Mouse (Mus musculus): ENCODE data around the gene Scimp. TPM values are rescaled to one million over a fixed set of nuclear protein-coding genes. Genes with fewer than 3 reads are reported as not detected.

The Scimp gene
- total and polyA plus RNA-seq, 3 experiments = 0.21 to 0.79 (median 0.30) TPM

DNA sequence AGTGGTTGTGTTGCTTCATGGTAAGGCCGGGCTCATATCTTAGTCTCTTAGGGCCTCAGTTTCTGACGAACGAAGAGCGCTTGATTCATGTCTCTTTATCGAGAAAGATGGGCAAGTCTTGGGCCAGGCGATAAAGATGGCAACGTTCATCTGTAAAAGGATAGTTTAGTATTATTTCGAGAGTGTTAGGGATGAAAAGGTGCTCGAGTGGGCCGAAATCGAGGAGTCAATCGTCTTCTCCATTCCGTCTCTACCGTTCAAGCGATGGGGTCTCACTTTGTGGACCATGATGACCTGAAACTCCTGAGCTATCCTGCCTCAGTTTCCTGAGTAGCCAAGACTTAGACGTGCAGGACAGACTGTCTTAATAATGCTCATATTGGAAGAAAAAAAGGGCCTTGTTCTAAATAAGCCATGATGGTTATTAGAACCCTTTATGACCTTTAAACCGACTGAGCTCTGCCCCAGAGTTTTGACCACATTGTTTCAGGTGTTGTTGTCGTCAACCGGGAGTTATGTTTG is 33.1 kb upstream of the Scimp start (continued):
- TF ChIP-seq SIN3A (IDR thresholded peaks at IDR 0.05; ENCODE audit: low read length) (no peak), ELF1 (IDR thresholded peaks at IDR 0.05; ENCODE audit: low read depth, low read length) (no peak)

DNA sequence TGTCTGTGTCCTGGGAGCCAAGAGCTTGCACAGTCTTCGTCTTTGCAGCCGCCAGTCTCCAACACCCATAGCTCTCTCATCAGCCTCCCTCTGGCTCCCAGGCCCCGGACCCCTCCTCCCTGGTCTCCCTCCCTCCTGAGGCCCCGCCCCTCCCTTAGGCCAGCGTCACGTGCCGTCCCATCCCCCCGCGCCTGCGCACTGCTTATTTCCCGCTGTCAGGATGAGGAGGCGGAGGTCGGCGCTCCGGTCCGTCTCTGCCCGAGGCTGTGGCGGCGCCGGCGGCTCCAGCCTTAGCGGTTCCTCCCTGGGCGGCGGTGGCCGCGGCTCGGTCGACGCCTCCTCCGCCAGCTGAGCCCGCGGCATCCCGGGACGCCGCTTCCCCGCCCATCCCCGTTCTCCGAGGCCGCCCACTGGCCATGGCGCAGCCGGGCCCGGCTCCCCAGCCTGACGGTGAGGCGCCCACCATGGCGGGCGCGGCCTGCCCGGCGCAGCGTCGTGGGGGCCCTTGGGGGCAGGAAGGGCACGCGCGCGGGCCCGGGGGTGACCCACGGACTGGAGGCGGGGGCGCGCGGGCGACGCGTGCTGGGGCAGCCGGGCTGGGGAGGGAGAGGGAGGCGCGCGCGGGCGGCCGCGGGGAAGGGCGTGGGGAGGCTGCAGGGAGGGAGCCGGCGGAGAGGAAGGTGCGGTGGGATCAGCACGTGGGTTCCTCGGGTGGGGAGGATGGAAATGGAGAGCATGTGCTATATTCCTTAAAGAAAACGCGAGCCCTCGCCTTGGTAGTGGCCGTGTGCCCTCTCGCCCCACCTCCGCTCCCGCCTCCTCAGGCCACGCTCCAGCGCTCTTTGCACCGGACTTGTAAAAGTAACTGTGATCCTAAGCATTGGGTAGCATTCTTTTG is 32.4 kb upstream of the Scimp start, which contains the start of gene Rabep1:
TSS of gene Rabep1 (plus strand) at position 220 of the 898 bp plus-strand sequence.
- DNase-seq (ENCODE audit: extremely low read depth) = peak; percentile 95
- peak within 1 kb of the TSS; percentile 66 to 86 (median 82) for H3K4me3 ChIP-seq (replicated peaks in 1 of 3; ENCODE audit: low read depth in 2 of 3, low read length in 2 of 3, poor library complexity in 1 of 3)
- H3K4me2 ChIP-seq (ENCODE audit: insufficient read depth, low read depth, poor library complexity, severe bottlenecking) = peak within 1 kb of the TSS; percentile 95
- H3K9ac ChIP-seq (ENCODE audit: insufficient read depth, low read depth) = peak within 1 kb of the TSS; percentile 74
- no peaks in the 10 kb centered on the region for H3K36me3 ChIP-seq (replicated peaks in 1 of 2; ENCODE audit: control insufficient read depth in 1 of 2, insufficient read depth in 1 of 2, low read length in 1 of 2)
- H3K27ac ChIP-seq (ENCODE audit: insufficient read depth, low read depth) = peak within 1 kb of the TSS; percentile 10; the same call in 1 of the 2 replicates
- dilution Hi-C loops (cut with MboI; ENCODE audit: extremely low pct_ligation_motif_present, extremely low pct_unique_long_range_greater_than_20kb, low sequenced_read_pairs) (no loop called here), in situ Hi-C loops (cut with MboI; ENCODE audit: low pct_ligation_motif_present, low pct_unique_long_range_greater_than_20kb, low sequenced_read_pairs) (no loop called here)
- H3K4me1 ChIP-seq (ENCODE audit: control insufficient read depth in 1 of 2, insufficient read depth in 2 of 2) = peaks cover 3 to 44% of the 10 kb centered on the region in 2 experiments
- H3K79me2 ChIP-seq (replicated peaks; ENCODE audit: control insufficient read depth, extremely low read depth, insufficient read depth, poor library complexity, severe bottlenecking) = peaks cover 23% of the 10 kb centered on the region
- peaks cover 7% of the 10 kb centered on the region for H3K27me3 ChIP-seq (replicated peaks)
- H3K9me3 ChIP-seq (replicated peaks; ENCODE audit: low read length) = no peaks in the 10 kb centered on the region
- TF ChIP-seq HCFC1 (IDR thresholded peaks at IDR 0.05; ENCODE audit: low read depth, low read length) (peak; percentile 70), ZC3H11A (IDR thresholded peaks at IDR 0.05; ENCODE audit: low read depth, low read length) (no peak), NRF1 (IDR thresholded peaks at IDR 0.05; ENCODE audit: low read depth, low read length) (peak; percentile 98), ELF1 (IDR thresholded peaks at IDR 0.05; ENCODE audit: low read depth, low read length) (peak; percentile 67), NELFE (IDR thresholded peaks at IDR 0.05; ENCODE audit: low read depth, low read length) (peak; percentile 80), TCF12 (IDR thresholded peaks at IDR 0.05; ENCODE audit: low read depth, low read length) (peak; percentile 98), MAZ (IDR thresholded peaks at IDR 0.05; ENCODE audit: low read depth, low read length) (peak; percentile 99), USF2 (conservative IDR thresholded peaks at IDR 0.05; ENCODE audit: low read depth, low read length) (peak; percentile 88), POLR2AphosphoS2 (IDR thresholded peaks at IDR 0.05; ENCODE audit: low read depth, low read length) (peak; percentile 62; the same call in 1 of the 2 replicates), BHLHE40 (IDR thresholded peaks at IDR 0.05; ENCODE audit: low read depth, low read length) (peak; percentile 100), RAD21 (IDR thresholded peaks at IDR 0.05; ENCODE audit: low read depth, low read length) (no peak), RCOR1 (conservative IDR thresholded peaks at IDR 0.05; ENCODE audit: low read depth, low read length) (peak; percentile 12; the same call in 1 of the 2 replicates), MYC (IDR thresholded peaks at IDR 0.05; ENCODE audit: low read depth, low read length) (peak; percentile 74), EP300 (IDR thresholded peaks at IDR 0.05; ENCODE audit: low read length) (no peak), TBP (conservative IDR thresholded peaks at IDR 0.05; ENCODE audit: low read depth, low read length) (0 out of 2 replicates have a peak, but pooled peaks have one; percentile 23), MAFK (IDR thresholded peaks at IDR 0.05; ENCODE audit: insufficient replicate concordance, low read length) (no peak), PAX5 (IDR thresholded peaks at IDR 0.05; ENCODE audit: low read length) (no peak), MXI1 (IDR thresholded peaks at IDR 0.05; ENCODE audit: low read depth, low read length) (peak; percentile 73), SIN3A (IDR thresholded peaks at IDR 0.05; ENCODE audit: low read length) (peak; percentile 85), ETS1 (conservative IDR thresholded peaks at IDR 0.05; ENCODE audit: low read depth, low read length) (0 out of 2 replicates have a peak, but pooled peaks have one; percentile 29), ZKSCAN1 (IDR thresholded peaks at IDR 0.05; ENCODE audit: borderline replicate concordance, low read depth, low read length) (no peak), CHD2 (IDR thresholded peaks at IDR 0.05; ENCODE audit: low read length) (peak; percentile 75; the same call in 1 of the 2 replicates), CHD1 (IDR thresholded peaks at IDR 0.05; ENCODE audit: low read depth, low read length) (no peak; the same call in 1 of the 2 replicates), IRF4 (IDR thresholded peaks at IDR 0.05; ENCODE audit: low read depth, low read length) (peak; percentile 53; the same call in 1 of the 2 replicates), KAT2A (IDR thresholded peaks at IDR 0.05; ENCODE audit: insufficient replicate concordance, low read length) (peak; percentile 48; the same call in 1 of the 2 replicates), ZNF384 (IDR thresholded peaks at IDR 0.05; ENCODE audit: low read depth, low read length) (no peak), USF1 (IDR thresholded peaks at IDR 0.05; ENCODE audit: low read depth, low read length) (peak; percentile 98), CTCF (conservative IDR thresholded peaks at IDR 0.05 in 1 of 2, IDR thresholded peaks at IDR 0.05 in 1 of 2; ENCODE audit: low read depth in 2 of 2, low read length in 2 of 2) (no peak), E2F4 (IDR thresholded peaks at IDR 0.05; ENCODE audit: insufficient replicate concordance, low read depth, low read length) (no peak), JUND (conservative IDR thresholded peaks at IDR 0.05; ENCODE audit: low read depth, low read length) (no peak), GABPA (IDR thresholded peaks at IDR 0.05; ENCODE audit: insufficient replicate concordance, low read depth, low read length) (no peak), MAX (IDR thresholded peaks at IDR 0.05; ENCODE audit: low read length) (peak; percentile 86), JUN (IDR thresholded peaks at IDR 0.05; ENCODE audit: insufficient read depth, low read depth, low read length) (no peak), MEF2A (IDR thresholded peaks at IDR 0.05; ENCODE audit: borderline replicate concordance, low read depth, low read length) (peak; percentile 61; the same call in 1 of the 2 replicates)
